Mouse (Mus musculus): Measurements from ENCODE around the gene AI413582. TPM values are rescaled to one million over a fixed set of nuclear protein-coding genes. Genes with fewer than 3 reads are reported as not detected.

Gene AI413582
- polyA plus RNA-seq, 1 experiment = 42.4 TPM

DNA sequence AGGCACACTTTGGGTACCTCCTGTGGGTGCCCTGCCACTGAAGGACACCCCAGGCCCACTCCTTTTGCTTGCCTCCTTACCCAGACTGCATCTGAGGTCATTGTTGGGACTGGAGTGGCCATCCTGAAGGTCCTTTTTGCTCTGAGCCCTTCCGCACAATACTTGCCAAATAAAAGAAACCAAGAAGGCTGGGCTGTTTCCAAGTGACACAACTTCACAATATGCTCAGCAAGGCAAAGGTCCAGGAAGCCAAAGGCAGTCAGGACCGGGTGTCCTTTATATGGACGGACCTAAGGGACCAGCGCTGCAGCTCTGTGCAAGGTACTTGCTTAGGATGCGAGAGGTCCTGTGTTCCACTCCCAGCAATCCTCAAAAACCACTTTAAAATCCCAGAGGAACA, 2.7 kb upstream of the AI413582 start:
- no peak for DNase-seq
- peaks cover 2% of the 10 kb centered on the region; the same call in 1 of the 2 replicates for H3K4me1 ChIP-seq (ENCODE audit: control insufficient read depth, insufficient read depth, low read length)
- H3K4me3 ChIP-seq (replicated peaks; ENCODE audit: extremely low read depth, low read depth, low read length) = no peak overlapping the region
- TF ChIP-seq CTCF (IDR thresholded peaks at IDR 0.05; ENCODE audit: insufficient read depth, low read length) (no peak), POLR2A (IDR thresholded peaks at IDR 0.05; ENCODE audit: borderline replicate concordance, extremely low read depth, low read depth, low read length) (no peak)
- 77% methylated on average over 5 of the region's 5 CpGs for WGBS

DNA sequence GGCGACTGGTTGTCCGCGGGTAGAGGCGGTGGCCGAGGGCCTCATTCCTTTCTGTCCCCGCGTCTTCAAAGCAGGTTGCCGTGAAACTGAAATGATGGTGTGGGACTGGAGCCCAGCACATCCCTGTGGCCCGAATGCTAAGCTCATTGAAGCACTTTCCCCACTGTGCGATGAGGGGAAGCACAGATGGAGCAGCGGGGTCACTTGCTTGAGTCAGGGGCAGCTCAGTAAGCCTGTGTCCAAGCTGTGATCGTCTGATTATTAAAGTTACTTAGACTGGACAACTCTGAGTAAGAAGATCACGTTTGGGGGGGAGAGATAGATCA, 349 bp upstream of the AI413582 start:
- H3K4me1 ChIP-seq (ENCODE audit: control insufficient read depth, insufficient read depth, low read length) = peaks cover 2% of the 10 kb centered on the region; the same call in 1 of the 2 replicates
- peak overlapping the region; percentile 74 for H3K4me3 ChIP-seq (replicated peaks; ENCODE audit: extremely low read depth, low read depth, low read length)
- TF ChIP-seq CTCF (IDR thresholded peaks at IDR 0.05; ENCODE audit: insufficient read depth, low read length) (no peak), POLR2A (IDR thresholded peaks at IDR 0.05; ENCODE audit: borderline replicate concordance, extremely low read depth, low read depth, low read length) (peak; percentile 10; the same call in 1 of the 2 replicates)
- DNase-seq = no peak
- WGBS = under 1% methylated on average over 13 of the region's 13 CpGs

DNA sequence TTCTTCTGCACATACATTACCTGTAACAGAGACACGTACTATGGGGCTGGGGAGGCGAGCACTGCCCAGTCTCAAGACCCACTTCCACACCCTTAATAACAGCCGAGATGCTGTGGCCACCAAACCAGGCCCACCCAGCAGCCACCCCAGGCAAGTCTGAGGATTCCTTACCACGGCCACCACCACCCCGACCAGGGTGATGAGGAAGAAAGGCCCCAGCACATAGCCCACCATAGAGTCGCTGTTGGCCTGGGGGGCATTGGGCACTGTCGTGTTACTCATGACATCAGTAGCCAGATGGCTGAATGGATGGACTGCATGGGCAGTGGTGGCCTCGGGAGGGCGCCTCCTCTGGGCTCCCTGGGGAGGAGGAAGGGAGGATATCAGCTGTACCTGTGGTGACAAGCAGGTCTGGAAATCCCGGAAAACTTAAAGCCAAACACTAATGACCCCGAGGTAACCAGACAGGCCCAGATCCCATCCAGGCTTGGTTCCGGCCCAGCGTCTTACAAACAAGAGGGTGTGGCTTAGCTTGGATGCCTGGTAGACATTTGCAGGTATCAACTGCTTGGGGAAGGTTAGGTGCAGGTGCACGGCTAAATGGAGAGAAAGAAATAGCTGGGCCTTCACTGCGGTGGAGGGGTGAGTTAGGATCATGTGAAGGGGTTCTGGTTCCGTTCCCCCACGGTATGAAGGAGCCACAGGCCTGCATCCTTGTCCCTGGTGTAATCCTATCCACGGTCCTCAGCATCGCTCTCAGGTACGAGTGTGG, 979 bp downstream of the AI413582 start:
- WGBS = 26% methylated on average over 20 of the region's 20 CpGs
- Histone ChIP-seq H3K4me3 (replicated peaks; ENCODE audit: extremely low read depth, low read depth, low read length) (peak overlapping the region; percentile 66), H3K4me1 (ENCODE audit: control insufficient read depth, insufficient read depth, low read length) (peaks cover 2% of the 10 kb centered on the region; the same call in 1 of the 2 replicates)
- TF ChIP-seq CTCF (IDR thresholded peaks at IDR 0.05; ENCODE audit: insufficient read depth, low read length) (no peak), POLR2A (IDR thresholded peaks at IDR 0.05; ENCODE audit: borderline replicate concordance, extremely low read depth, low read depth, low read length) (no peak)
- DNase-seq = no peak

DNA sequence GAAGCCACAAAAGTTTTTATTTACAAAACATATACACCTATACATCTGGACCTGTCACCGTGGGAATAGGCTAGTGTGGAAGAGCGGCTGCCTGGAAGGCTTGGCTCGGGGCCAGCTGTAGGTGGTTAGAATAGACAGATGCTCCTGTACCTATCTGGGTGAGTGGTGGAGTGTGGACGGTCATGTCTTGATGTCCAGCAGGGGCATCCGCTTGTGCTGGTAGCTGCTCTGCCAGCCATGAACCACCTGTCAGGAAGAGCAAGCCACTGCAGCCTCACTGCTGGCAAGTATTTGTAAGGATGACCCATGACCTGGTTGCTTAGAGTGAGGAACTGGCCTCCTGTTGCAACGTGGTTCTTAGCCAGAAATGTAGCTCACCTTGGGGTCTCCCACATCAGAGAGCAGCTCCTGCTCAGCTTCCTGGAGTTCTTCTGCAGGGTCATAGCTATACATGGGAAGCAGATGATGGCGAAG, 1.7 kb downstream of the AI413582 start:
- H3K4me3 ChIP-seq (replicated peaks; ENCODE audit: extremely low read depth, low read depth, low read length) = no peak overlapping the region
- TF ChIP-seq POLR2A (IDR thresholded peaks at IDR 0.05; ENCODE audit: borderline replicate concordance, extremely low read depth, low read depth, low read length) (no peak), CTCF (IDR thresholded peaks at IDR 0.05; ENCODE audit: insufficient read depth, low read length) (no peak)
- peaks cover 2% of the 10 kb centered on the region; the same call in 1 of the 2 replicates for H3K4me1 ChIP-seq (ENCODE audit: control insufficient read depth, insufficient read depth, low read length)
- WGBS = 67% methylated on average over 7 of the region's 7 CpGs
- DNase-seq = no peak

DNA sequence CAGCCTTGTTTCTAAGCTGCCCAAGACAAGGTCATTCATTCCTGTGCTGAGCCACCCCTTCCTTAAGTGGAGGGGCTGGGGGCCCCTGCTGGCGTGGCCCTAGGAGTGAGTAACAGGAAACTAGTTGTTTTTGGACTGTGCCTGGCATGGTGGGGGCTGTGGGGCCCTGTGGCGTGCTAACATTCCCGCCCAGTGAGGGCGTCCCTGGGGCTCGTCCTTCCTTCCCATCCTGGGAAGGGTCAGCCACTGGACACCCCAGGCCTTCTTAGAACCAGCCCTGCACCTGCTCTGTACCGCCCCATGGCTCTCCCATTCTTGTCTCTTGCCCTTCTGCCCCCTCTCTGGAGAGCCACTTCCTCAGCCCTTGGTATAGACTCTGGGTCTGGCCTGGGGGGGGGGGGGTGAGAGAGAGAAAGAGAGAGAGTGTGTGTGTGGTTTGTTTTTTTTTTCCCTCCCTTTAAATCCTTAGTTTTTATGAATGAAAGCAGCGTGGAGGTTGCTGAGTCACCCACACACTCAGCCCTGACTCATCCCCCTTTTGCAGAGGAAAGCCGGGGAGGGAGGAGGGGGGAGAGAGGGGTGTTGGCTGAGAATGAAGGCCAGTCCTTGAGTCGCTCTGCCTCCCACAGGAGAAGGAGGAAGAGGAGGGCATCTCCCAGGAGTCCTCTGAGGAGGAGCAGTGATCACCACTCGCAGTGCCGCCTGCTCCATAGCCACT, 3.6 kb downstream of the AI413582 start:
- TF ChIP-seq CTCF (IDR thresholded peaks at IDR 0.05; ENCODE audit: insufficient read depth, low read length) (no peak), POLR2A (IDR thresholded peaks at IDR 0.05; ENCODE audit: borderline replicate concordance, extremely low read depth, low read depth, low read length) (no peak)
- WGBS = 54% methylated on average over 11 of the region's 11 CpGs
- Histone ChIP-seq H3K4me3 (replicated peaks; ENCODE audit: extremely low read depth, low read depth, low read length) (no peak overlapping the region), H3K4me1 (ENCODE audit: control insufficient read depth, insufficient read depth, low read length) (peaks cover 2% of the 10 kb centered on the region; the same call in 1 of the 2 replicates)
- DNase-seq = no peak

DNA sequence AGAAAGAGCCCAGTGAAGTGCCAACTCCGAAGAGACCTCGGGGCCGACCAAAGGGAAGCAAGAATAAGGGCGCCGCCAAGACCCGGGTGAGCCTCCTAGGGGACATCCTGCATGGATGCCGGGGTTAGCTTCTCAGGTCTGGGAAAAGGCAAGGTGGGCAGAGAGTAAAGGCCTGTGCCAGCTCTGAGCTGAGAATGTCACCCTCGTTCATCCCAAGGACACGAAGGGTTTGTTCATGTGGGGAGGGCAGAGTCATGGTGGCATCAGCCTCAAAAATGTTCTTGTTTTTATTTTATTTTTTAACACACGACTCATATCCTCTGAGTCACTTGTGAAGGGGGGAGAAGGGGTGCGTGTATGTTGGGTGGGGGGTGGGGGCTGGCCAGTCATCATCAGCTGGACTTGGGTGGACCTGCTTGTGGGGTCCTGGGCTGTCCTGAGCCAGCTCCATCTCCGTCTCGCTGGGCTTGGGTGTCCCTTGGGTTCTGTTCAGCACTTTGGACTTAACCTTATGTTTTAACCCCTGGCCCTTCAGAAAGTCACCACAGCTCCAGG, 4.6 kb downstream of the AI413582 start:
- TF ChIP-seq CTCF (IDR thresholded peaks at IDR 0.05; ENCODE audit: insufficient read depth, low read length) (no peak), POLR2A (IDR thresholded peaks at IDR 0.05; ENCODE audit: borderline replicate concordance, extremely low read depth, low read depth, low read length) (no peak)
- no peak overlapping the region for H3K4me3 ChIP-seq (replicated peaks; ENCODE audit: extremely low read depth, low read depth, low read length)
- no peak for DNase-seq
- H3K4me1 ChIP-seq (ENCODE audit: control insufficient read depth, insufficient read depth, low read length) = no peaks in the 10 kb centered on the region
- 79% methylated on average over 13 of the region's 13 CpGs for WGBS

DNA sequence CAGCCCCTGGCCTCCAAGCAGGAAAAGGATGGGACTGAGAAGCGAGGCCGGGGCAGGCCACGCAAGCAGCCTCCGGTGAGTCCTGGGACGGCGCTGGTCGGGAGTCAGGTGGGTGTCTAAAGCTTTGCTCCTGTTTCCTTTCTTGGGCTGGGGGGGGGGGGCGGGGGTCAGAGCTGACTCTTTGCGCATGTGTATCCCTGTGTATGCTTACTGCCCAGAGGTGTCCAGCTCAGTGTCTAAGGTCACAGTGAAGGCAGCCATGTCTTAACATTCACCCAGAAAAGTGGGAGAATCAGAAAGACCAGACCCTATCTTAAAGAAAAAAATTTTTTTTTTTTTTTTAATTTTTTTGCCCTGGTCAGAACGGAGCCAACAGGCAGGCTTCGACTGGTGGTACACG, 6.0 kb downstream of the AI413582 start:
- Histone ChIP-seq H3K4me3 (replicated peaks; ENCODE audit: extremely low read depth, low read depth, low read length) (no peak overlapping the region), H3K4me1 (ENCODE audit: control insufficient read depth, insufficient read depth, low read length) (no peaks in the 10 kb centered on the region)
- no peak for DNase-seq
- 72% methylated on average over 11 of the region's 12 CpGs for WGBS
- TF ChIP-seq CTCF (IDR thresholded peaks at IDR 0.05; ENCODE audit: insufficient read depth, low read length) = no peak
- TF ChIP-seq POLR2A (IDR thresholded peaks at IDR 0.05; ENCODE audit: borderline replicate concordance, extremely low read depth, low read depth, low read length) = no peak

DNA sequence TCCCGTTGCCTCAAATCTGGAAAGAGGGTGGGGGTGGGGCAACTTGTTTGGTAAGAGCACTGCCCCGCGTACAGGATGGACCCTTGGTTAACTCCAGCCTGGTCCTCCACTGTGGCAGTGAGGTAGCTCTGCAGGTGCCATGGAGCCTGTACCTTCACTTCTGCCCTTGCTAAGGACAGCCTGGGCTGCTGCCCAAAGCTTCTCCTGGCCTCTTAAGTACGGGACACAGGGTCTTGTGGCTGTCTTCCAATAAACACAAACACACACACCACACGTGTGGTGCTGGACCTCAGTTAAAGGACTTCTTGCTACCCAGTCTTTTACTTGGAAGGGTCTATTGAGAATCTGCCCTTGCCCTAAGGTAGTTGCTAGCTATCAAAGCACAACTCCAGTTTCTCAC, 6.7 kb downstream of the AI413582 start:
- Histone ChIP-seq H3K4me3 (replicated peaks; ENCODE audit: extremely low read depth, low read depth, low read length) (no peak overlapping the region), H3K4me1 (ENCODE audit: control insufficient read depth, insufficient read depth, low read length) (no peaks in the 10 kb centered on the region)
- no peak for TF ChIP-seq CTCF (IDR thresholded peaks at IDR 0.05; ENCODE audit: insufficient read depth, low read length)
- no peak for TF ChIP-seq POLR2A (IDR thresholded peaks at IDR 0.05; ENCODE audit: borderline replicate concordance, extremely low read depth, low read depth, low read length)
- WGBS = 39% methylated on average over 5 of the region's 5 CpGs
- no peak for DNase-seq

DNA sequence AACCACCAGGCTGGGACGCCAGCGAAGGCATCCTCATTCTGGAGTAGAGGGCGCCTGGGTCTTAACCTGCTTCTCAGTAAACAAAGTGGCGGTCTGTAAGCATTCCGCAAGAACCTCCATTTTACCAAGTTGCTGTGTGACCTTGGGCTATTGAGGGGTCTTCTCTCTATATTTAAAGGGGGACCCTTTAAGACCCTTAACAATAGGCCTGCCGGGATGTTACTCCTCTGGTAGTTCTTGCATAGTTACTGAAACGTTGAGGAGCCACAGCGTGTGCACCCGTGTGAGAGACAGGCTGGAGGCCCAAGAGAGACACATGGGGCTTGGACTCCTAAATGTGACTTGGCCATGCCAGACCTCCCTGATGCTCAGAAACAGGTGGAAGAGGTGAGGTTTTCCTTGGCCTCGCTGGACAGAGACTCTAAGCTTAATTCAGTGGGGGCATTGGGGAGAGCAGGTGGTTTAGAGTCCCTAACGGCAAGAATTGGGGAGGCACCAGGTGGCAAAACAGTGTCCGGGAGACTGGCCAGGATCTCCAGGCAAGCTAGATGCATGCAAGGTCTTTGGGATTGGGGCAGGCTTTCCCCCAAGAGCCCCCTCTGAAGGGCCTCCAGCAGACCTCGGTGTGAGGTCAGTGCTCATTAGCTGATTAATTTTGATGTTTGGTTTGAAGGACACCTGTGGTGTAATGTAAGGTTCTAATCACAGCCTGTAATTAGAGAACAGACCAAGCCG, 7.5 kb downstream of the AI413582 start:
- peak overlapping the region; percentile 39 for H3K4me3 ChIP-seq (replicated peaks; ENCODE audit: extremely low read depth, low read depth, low read length)
- H3K4me1 ChIP-seq (ENCODE audit: control insufficient read depth, insufficient read depth, low read length) = no peaks in the 10 kb centered on the region
- DNase-seq = no peak

More for the DNA sequence above, 7.5 kb downstream of the AI413582 start:
- WGBS = 34% methylated on average over 14 of the region's 14 CpGs
- TF ChIP-seq CTCF (IDR thresholded peaks at IDR 0.05; ENCODE audit: insufficient read depth, low read length) (no peak), POLR2A (IDR thresholded peaks at IDR 0.05; ENCODE audit: borderline replicate concordance, extremely low read depth, low read depth, low read length) (no peak)
